Mouse (Mus musculus) embryonic fibroblast, embryonic 13.5 days (primary cell): ENCODE data around the gene Olfr652.

Experiments
- CTCF ChIP-seq: IDR thresholded peaks from 2 replicates; pipeline ENCODE4 v1.5.1; 2011; ENCODE audit warnings: mild to moderate bottlenecking, control low read depth, low read length, moderate library complexity, borderline replicate concordance; ENCODE audit not compliant: insufficient read depth
- POLR2A ChIP-seq: IDR thresholded peaks from 2 replicates; pipeline ENCODE4 v1.6.1; 2011; ENCODE audit warnings: low read depth, mild to moderate bottlenecking, control low read depth, low read length, moderate library complexity

DNA sequence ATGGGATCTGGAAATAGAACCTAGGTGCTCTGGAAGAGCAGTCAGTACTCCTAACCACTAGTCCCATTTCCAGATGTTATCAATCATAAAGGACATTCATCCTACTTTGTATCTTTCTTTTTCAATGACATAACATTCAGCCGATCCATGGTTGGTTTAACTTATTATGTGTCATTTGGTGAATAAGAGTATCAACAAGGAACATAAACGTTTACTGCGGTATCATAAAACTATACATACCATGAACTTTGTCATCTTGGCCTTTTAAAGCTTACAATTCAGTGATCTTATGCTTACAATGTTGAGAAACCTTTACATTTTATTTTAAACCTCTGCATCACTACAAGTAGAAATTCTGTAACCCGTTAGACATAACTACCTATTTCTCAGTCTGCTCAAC lies 20.7 kb downstream of the Olfr652 start:
- TF ChIP-seq CTCF, result no peak
- no peak for TF ChIP-seq POLR2A
